Mouse (Mus musculus) hindbrain, embryonic 13.5 days (tissue): ENCODE measurements around the gene Tnfsf4. TPM values are rescaled to one million over a fixed set of nuclear protein-coding genes. Genes with fewer than 3 reads are reported as not detected.

Experiments used
- ATAC-seq: fragments of 200-750 bp; cut with Nextera tagmentation; 2 replicates; pipeline ENCODE4 v1.8.0; 2017; ENCODE audit warnings: moderate TSS enrichment; ENCODE audit not compliant: low FRiP score
- H3K27ac ChIP-seq: fragments of 300-500 bp; sonication (generic); 2 replicates; pipeline ENCODE4 v1.5.1; 2015; ENCODE audit warnings: inconsistent platforms, mild to moderate bottlenecking, moderate library complexity
- H3K27me3 ChIP-seq: fragments of 300-500 bp; sonication (generic); 2 replicates; pipeline ENCODE4 v1.6.1; 2015; ENCODE audit warnings: mild to moderate bottlenecking, inconsistent platforms
- H3K36me3 ChIP-seq: fragments of 300-500 bp; sonication (generic); 2 replicates; pipeline ENCODE4 v1.6.1; 2015; ENCODE audit warnings: mild to moderate bottlenecking, inconsistent platforms
- H3K4me1 ChIP-seq: fragments of 300-500 bp; sonication (generic); replicated peaks from 2 replicates; pipeline ENCODE4 v1.6.1; 2015; ENCODE audit warnings: inconsistent platforms
- H3K4me2 ChIP-seq: fragments of 300-500 bp; sonication (generic); 2 replicates; pipeline ENCODE4 v1.6.1; 2015; ENCODE audit warnings: inconsistent platforms, mild to moderate bottlenecking, moderate library complexity
- H3K4me3 ChIP-seq: fragments of 300-500 bp; sonication (generic); 2 replicates; pipeline ENCODE4 v1.5.1; 2015; ENCODE audit warnings: mild to moderate bottlenecking, inconsistent platforms
- H3K9ac ChIP-seq: fragments of 300-500 bp; sonication (generic); 2 replicates; pipeline ENCODE4 v1.6.1; 2015; ENCODE audit warnings: mild to moderate bottlenecking, inconsistent platforms
- H3K9me3 ChIP-seq: fragments of 300-500 bp; sonication (generic); 2 replicates; pipeline ENCODE4 v1.6.1; 2016; ENCODE audit warnings: inconsistent platforms
- WGBS: fragments of 180-500 bp; shearing (Covaris S2); methylation state at CpG from one replicate; pipeline ENCODE4 v1.1.7; 2015; 5-methylcytosine and 5-hydroxymethylcytosine counted together
- polyA plus RNA-seq: library from polyadenylated mRNA; unstranded; fragments of >200 nt; fragmentation: Nextera tagmentation; extraction: Ambion mirVana; gene quantifications from 2 replicates; pipeline ENCODE4 v1.2.1, GENCODE M21; 2015

Tnfsf4 gene
- not detected in 2 replicates for polyA plus RNA-seq

DNA sequence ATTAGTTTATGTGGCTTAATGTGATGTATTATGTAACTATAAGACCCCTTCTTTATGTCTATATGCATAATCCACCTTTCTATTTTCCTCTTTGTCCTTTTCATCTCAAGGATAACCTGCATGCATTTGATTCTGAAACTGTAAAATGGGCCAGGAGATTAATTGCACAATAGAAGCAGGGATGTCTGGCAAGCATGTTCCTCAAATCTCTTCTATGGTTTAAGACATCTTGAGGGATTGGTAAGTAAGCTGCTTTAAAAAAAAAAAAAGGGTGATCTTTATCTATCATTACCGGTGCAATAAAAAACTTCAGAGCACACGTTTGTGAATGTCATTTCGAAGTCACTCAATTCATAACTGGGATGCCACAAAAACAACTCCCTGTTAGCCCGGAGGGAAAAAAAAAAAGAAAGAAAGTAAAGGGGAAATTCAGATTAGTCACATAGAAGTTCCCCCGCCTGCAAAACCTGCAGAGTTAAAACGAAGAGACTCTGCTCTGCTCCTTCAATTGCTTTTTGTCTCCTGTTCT, at the start of gene Tnfsf4:
Tnfsf4 (plus strand) TSS at position 479 of the 529 bp plus-strand sequence.
- WGBS = 80% methylated on average over 6 of the region's 6 CpGs
- no peaks in the 10 kb centered on the region for H3K4me1 ChIP-seq
- no peaks in the 10 kb centered on the region for H3K9me3 ChIP-seq
- no peaks in the 10 kb centered on the region for H3K36me3 ChIP-seq
- no peak within 1 kb of the TSS for H3K4me3 ChIP-seq
- no peak within 1 kb of the TSS for H3K4me2 ChIP-seq
- no peak within 1 kb of the TSS for H3K27ac ChIP-seq
- H3K9ac ChIP-seq = no peak within 1 kb of the TSS
- no peaks in the 10 kb centered on the region for H3K27me3 ChIP-seq
- no peak for ATAC-seq

DNA sequence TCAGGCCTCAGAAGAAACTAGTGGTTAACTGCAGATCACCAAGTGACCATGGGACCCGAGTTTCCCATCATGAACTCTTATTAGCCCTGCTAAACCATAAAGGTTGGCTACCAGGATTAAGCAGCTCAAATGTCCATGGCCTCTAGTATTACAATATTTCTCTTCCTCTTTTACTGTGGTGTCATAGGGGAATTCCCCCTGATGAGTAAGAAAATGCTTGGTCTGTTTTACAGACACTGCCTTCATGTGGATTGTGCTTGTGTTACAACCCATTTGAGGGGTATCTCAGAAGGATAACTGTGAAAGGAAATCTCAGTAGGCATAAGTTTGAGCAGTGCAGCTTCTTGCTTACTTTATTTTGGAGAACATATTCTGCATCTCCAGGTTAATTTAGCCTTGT, 44.2 kb upstream of the Tnfsf4 start:
- WGBS = 68% methylated on average over 1 of the region's 1 CpGs
- Histone ChIP-seq H3K9me3 (no peaks in the 10 kb centered on the region), H3K9ac (no peak overlapping the region), H3K4me1 (no peaks in the 10 kb centered on the region), H3K4me2 (no peak overlapping the region), H3K36me3 (no peaks in the 10 kb centered on the region), H3K27me3 (no peaks in the 10 kb centered on the region), H3K27ac (no peak overlapping the region), H3K4me3 (no peak overlapping the region)
- no peak for ATAC-seq

GRCm38 (mm10) chr1:161365006-161365405, 30.2 kb upstream of the Tnfsf4 start:
- Histone ChIP-seq H3K27ac (no peak overlapping the region), H3K4me2 (no peak overlapping the region), H3K36me3 (no peaks in the 10 kb centered on the region), H3K9ac (no peak overlapping the region), H3K4me3 (no peak overlapping the region), H3K4me1 (no peaks in the 10 kb centered on the region), H3K27me3 (no peaks in the 10 kb centered on the region), H3K9me3 (no peaks in the 10 kb centered on the region)
- WGBS = 92% methylated on average over 4 of the region's 4 CpGs
- ATAC-seq = no peak

- Histone ChIP-seq H3K27me3 (no peaks in the 10 kb centered on the region), H3K4me3 (no peak overlapping the region), H3K9ac (no peak overlapping the region), H3K4me2 (no peak overlapping the region), H3K4me1 (no peaks in the 10 kb centered on the region), H3K36me3 (no peaks in the 10 kb centered on the region), H3K9me3 (no peaks in the 10 kb centered on the region), H3K27ac (no peak overlapping the region)
- no peak for ATAC-seq
- 92% methylated on average over 2 of the region's 2 CpGs for WGBS
Measured at GRCm38 (mm10) chr1:161371919-161372318, 23.3 kb upstream of the Tnfsf4 start.

DNA sequence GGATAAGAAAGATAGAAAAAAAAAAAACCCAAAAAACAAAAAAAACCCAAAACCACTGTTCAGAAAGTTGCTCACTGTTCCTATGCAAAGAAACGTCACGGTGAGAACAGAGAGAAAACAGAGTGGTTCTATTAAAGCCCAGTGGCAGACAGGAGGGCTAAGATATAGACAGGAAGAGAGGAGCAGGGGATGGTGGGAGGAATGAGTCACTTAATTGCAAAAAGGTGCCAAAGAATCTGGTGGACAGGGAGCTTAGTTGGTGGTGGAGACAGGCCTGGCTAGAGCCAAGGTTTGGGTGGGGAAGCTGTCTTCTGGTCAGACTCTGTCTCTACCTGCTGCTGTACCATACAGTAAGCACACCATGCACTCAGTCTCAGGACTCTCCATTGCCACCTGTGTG, 19.3 kb upstream of the Tnfsf4 start:
- no peaks in the 10 kb centered on the region for H3K36me3 ChIP-seq
- ATAC-seq = no peak
- WGBS = 88% methylated on average over 2 of the region's 2 CpGs
- H3K9me3 ChIP-seq = no peaks in the 10 kb centered on the region
- H3K9ac ChIP-seq = no peak overlapping the region
- H3K4me1 ChIP-seq = peaks cover 8% of the 10 kb centered on the region
- no peak overlapping the region for H3K4me3 ChIP-seq
- H3K27me3 ChIP-seq = no peaks in the 10 kb centered on the region
- H3K27ac ChIP-seq = no peak overlapping the region
- H3K4me2 ChIP-seq = no peak overlapping the region

DNA sequence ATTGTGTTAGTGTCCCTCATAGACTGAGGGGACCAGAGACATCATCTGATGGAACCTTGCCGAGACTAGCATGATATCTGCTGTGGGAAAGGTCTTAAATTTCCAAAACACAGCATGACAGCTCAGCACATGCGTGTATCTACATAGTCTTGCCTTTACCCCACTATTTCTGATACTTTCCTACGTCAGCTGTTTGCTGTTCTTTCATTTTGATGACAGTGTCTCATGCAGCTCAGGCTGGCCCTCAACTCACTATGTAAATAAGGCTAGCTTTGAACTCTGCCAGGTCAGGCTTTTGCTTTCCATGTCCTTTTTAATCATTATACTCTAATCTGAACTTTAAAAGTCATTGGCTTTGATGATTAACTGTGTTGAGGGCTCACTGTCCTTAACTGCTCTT, 16.6 kb upstream of the Tnfsf4 start:
- Histone ChIP-seq H3K4me2 (no peak overlapping the region), H3K9ac (no peak overlapping the region), H3K27ac (no peak overlapping the region), H3K4me3 (no peak overlapping the region), H3K36me3 (no peaks in the 10 kb centered on the region), H3K9me3 (no peaks in the 10 kb centered on the region), H3K27me3 (no peaks in the 10 kb centered on the region), H3K4me1 (peaks cover 8% of the 10 kb centered on the region)
- WGBS = 81% methylated on average over 3 of the region's 3 CpGs
- ATAC-seq = no peak

DNA sequence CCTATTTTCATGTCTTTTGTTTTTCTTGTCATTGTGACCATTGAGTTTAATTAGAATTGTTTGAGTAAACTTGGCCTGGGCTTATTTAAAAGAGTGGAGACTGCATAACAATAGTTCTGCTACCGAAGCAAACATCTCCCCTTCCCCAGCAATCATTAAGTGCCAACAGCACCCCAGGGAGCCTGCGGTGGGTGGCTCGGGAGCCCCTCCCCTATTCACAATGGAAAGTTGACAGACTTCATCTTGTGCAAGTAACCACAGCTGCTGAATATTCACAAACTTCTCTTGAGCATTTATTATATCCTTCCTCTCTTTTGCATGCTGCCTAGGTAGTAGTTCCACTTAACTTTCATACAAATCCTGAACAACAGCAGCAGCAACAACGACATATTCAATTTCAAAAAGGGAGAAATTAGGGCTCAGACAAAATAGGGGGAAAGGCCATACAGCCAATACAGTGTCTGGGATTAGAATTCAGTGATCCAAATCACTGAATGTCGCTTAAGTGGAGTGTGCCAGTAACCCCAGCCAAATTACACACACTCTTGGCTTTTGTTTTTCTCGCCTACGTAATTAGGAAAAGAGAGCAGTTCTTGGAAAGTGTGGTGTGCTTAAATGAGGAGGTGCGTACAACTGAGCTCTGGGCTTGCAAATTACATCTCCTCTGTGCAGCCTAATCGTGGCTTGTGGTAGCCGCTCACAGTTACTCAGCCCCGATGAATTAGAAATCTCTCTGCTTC, 15.4 kb upstream of the Tnfsf4 start:
- Histone ChIP-seq H3K4me3 (no peak overlapping the region), H3K36me3 (no peaks in the 10 kb centered on the region), H3K9me3 (no peaks in the 10 kb centered on the region), H3K27me3 (no peaks in the 10 kb centered on the region), H3K27ac (no peak overlapping the region), H3K9ac (no peak overlapping the region), H3K4me2 (no peak overlapping the region), H3K4me1 (peaks cover 8% of the 10 kb centered on the region)
- 26% methylated on average over 11 of the region's 11 CpGs for WGBS
- no peak for ATAC-seq

GRCm38 (mm10) chr1:161380425-161380780, 14.8 kb upstream of the Tnfsf4 start:
- no peak for ATAC-seq
- no peak overlapping the region for H3K4me2 ChIP-seq
- no peaks in the 10 kb centered on the region for H3K9me3 ChIP-seq
- peaks cover 8% of the 10 kb centered on the region for H3K4me1 ChIP-seq
- no peaks in the 10 kb centered on the region for H3K36me3 ChIP-seq
- H3K27me3 ChIP-seq = no peaks in the 10 kb centered on the region
- no peak overlapping the region for H3K27ac ChIP-seq
- no peak overlapping the region for H3K9ac ChIP-seq
- H3K4me3 ChIP-seq = no peak overlapping the region
- WGBS = 47% methylated on average over 5 of the region's 5 CpGs

DNA sequence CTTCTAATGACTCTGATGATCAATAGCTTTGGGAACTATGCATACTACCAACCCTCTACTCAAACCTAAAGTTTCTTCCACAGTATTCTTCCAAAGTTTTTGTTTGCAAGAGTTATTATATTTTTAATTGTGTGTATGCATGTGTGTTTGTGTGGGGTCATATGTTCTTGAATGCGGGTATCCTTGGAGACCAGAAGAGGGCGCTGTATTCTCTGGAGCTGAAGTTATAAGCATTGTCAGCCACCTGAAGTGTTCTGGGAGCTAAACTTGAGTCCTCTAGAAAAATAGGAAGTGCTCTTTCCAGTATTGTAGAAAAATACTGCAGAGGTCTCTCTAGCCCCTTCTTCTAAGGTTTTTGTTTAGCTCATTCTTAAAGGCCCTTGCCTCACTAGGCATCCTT, 5.1 kb upstream of the Tnfsf4 start:
- no peak for ATAC-seq
- Histone ChIP-seq H3K4me1 (no peaks in the 10 kb centered on the region), H3K9me3 (no peaks in the 10 kb centered on the region), H3K36me3 (no peaks in the 10 kb centered on the region), H3K27ac (no peak overlapping the region), H3K4me2 (no peak overlapping the region), H3K27me3 (no peaks in the 10 kb centered on the region), H3K4me3 (no peak overlapping the region), H3K9ac (no peak overlapping the region)
- WGBS = 63% methylated on average over 2 of the region's 2 CpGs

- WGBS = 86% methylated on average over 10 of the region's 10 CpGs
Measured at GRCm38 (mm10) chr1:161392906-161393305, 2.3 kb upstream of the Tnfsf4 start.

DNA sequence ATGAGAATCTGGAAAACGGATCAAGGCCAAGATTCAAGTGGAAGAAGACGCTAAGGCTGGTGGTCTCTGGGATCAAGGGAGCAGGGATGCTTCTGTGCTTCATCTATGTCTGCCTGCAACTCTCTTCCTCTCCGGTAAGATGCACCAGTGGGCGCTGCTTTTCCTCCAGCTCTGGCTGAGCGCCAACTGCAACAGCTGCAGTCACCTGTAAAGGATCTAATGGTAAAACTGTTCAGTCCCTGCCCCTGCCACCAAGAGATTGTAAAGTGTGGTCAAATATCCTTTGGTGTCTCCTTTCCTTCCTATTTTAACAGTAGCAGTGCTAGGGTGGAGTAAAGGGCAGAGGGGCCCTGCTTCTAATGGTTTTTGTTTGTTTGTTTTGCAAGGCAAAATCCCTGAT, 401 bp downstream of the Tnfsf4 start:
- no peak for ATAC-seq
- Histone ChIP-seq H3K4me1 (no peaks in the 10 kb centered on the region), H3K9ac (no peak overlapping the region), H3K9me3 (no peaks in the 10 kb centered on the region), H3K4me3 (no peak overlapping the region), H3K4me2 (no peak overlapping the region), H3K27ac (no peak overlapping the region), H3K36me3 (no peaks in the 10 kb centered on the region), H3K27me3 (no peaks in the 10 kb centered on the region)
- 60% methylated on average over 5 of the region's 5 CpGs for WGBS

More at GRCm38 (mm10) chr1:161392906-161393305, 2.3 kb upstream of the Tnfsf4 start:
- Histone ChIP-seq H3K9me3 (no peaks in the 10 kb centered on the region), H3K4me2 (no peak overlapping the region), H3K4me1 (no peaks in the 10 kb centered on the region), H3K9ac (no peak overlapping the region), H3K4me3 (no peak overlapping the region), H3K36me3 (no peaks in the 10 kb centered on the region), H3K27me3 (no peaks in the 10 kb centered on the region), H3K27ac (no peak overlapping the region)
- no peak for ATAC-seq

- H3K4me2 ChIP-seq = no peak overlapping the region
- no peak for ATAC-seq
- no peak overlapping the region for H3K4me3 ChIP-seq
- H3K36me3 ChIP-seq = no peaks in the 10 kb centered on the region
- 92% methylated on average over 10 of the region's 10 CpGs for WGBS
- no peaks in the 10 kb centered on the region for H3K9me3 ChIP-seq
- H3K27ac ChIP-seq = no peak overlapping the region
- H3K9ac ChIP-seq = no peak overlapping the region
- H3K27me3 ChIP-seq = no peaks in the 10 kb centered on the region
- no peaks in the 10 kb centered on the region for H3K4me1 ChIP-seq
Measured at GRCm38 (mm10) chr1:161396351-161396750, 1.1 kb downstream of the Tnfsf4 start.

- 23% methylated on average over 6 of the region's 6 CpGs for WGBS
- no peaks in the 10 kb centered on the region for H3K27me3 ChIP-seq
- H3K9ac ChIP-seq = no peak overlapping the region
- H3K9me3 ChIP-seq = 0 out of 2 replicates have a peak, but pooled peaks cover 3% of the 10 kb centered on the region
- no peak overlapping the region for H3K4me3 ChIP-seq
- no peaks in the 10 kb centered on the region for H3K4me1 ChIP-seq
- no peak overlapping the region for H3K27ac ChIP-seq
- no peak for ATAC-seq
- no peak overlapping the region for H3K4me2 ChIP-seq
- H3K36me3 ChIP-seq = no peaks in the 10 kb centered on the region
Measured at GRCm38 (mm10) chr1:161400126-161400525, 4.9 kb downstream of the Tnfsf4 start.
